Mouse (Mus musculus): Measurements from ENCODE around the gene Ncoa1. TPM values are rescaled to one million over a fixed set of nuclear protein-coding genes. Genes with fewer than 3 reads are reported as not detected.

Ncoa1 gene
- polyA plus RNA-seq, 1 experiment from 2014 or later: 9.2 TPM

- Histone ChIP-seq H3K9ac (ENCODE audit: low read length) (no peak overlapping the region), H3K36me3 (ENCODE audit: control insufficient read depth, insufficient read depth, low read length) (no peaks in the 10 kb centered on the region), H3K4me1 (replicated peaks; ENCODE audit: control insufficient read depth, insufficient read depth, low read length) (no peaks in the 10 kb centered on the region), H3K9me3 (ENCODE audit: control insufficient read depth, low read length) (no peaks in the 10 kb centered on the region), H3K4me2 (ENCODE audit: low read depth, low read length, severe bottlenecking) (no peak overlapping the region), H3K4me3 (ENCODE audit: low read depth, low read length) (no peak overlapping the region), H3K27me3 (ENCODE audit: control insufficient read depth, insufficient read depth, low read length) (no peaks in the 10 kb centered on the region), H3K27ac (ENCODE audit: low read depth, low read length) (no peak overlapping the region)
- ATAC-seq (replicated peaks; ENCODE audit: low FRiP score): no peak
- 77% methylated on average over 2 of the region's 2 CpGs for WGBS
- no peak for DNase-seq (ENCODE audit: low spot score)
These were observed 133.8 kb downstream of the Ncoa1 start for GRCm38 (mm10) chr12:4343216-4343615.

- WGBS: 57% methylated on average over 3 of the region's 3 CpGs
- Histone ChIP-seq H3K9me3 (ENCODE audit: control insufficient read depth, low read length) (no peaks in the 10 kb centered on the region), H3K9ac (ENCODE audit: low read length) (no peak overlapping the region), H3K4me2 (ENCODE audit: low read depth, low read length, severe bottlenecking) (no peak overlapping the region), H3K4me3 (ENCODE audit: low read depth, low read length) (no peak overlapping the region), H3K27me3 (ENCODE audit: control insufficient read depth, insufficient read depth, low read length) (no peaks in the 10 kb centered on the region), H3K36me3 (ENCODE audit: control insufficient read depth, insufficient read depth, low read length) (no peaks in the 10 kb centered on the region), H3K4me1 (replicated peaks; ENCODE audit: control insufficient read depth, insufficient read depth, low read length) (no peaks in the 10 kb centered on the region), H3K27ac (ENCODE audit: low read depth, low read length) (no peak overlapping the region)
- DNase-seq (ENCODE audit: low spot score) (no peak), ATAC-seq (replicated peaks; ENCODE audit: low FRiP score) (no peak)
These were observed 134.9 kb downstream of the Ncoa1 start for GRCm38 (mm10) chr12:4342087-4342486.

- Histone ChIP-seq H3K27ac (ENCODE audit: low read depth, low read length) (no peak overlapping the region), H3K9ac (ENCODE audit: low read length) (no peak overlapping the region), H3K4me1 (replicated peaks; ENCODE audit: control insufficient read depth, insufficient read depth, low read length) (no peaks in the 10 kb centered on the region), H3K4me3 (ENCODE audit: low read depth, low read length) (no peak overlapping the region), H3K9me3 (ENCODE audit: control insufficient read depth, low read length) (no peaks in the 10 kb centered on the region), H3K4me2 (ENCODE audit: low read depth, low read length, severe bottlenecking) (no peak overlapping the region), H3K27me3 (ENCODE audit: control insufficient read depth, insufficient read depth, low read length) (no peaks in the 10 kb centered on the region), H3K36me3 (ENCODE audit: control insufficient read depth, insufficient read depth, low read length) (no peaks in the 10 kb centered on the region)
- DNase-seq (ENCODE audit: low spot score) (no peak), ATAC-seq (replicated peaks; ENCODE audit: low FRiP score) (no peak)
- 78% methylated on average over 3 of the region's 3 CpGs for WGBS
These were observed 136.6 kb downstream of the Ncoa1 start for GRCm38 (mm10) chr12:4340325-4340924.

GRCm38 (mm10) chr12:4323604-4324003 is 153.4 kb downstream of the Ncoa1 start:
- ATAC-seq (replicated peaks; ENCODE audit: low FRiP score) (no peak), DNase-seq (ENCODE audit: low spot score) (no peak)
- H3K4me3 ChIP-seq (ENCODE audit: low read depth, low read length): no peak overlapping the region
- H3K9me3 ChIP-seq (ENCODE audit: control insufficient read depth, low read length): no peaks in the 10 kb centered on the region
- no peak overlapping the region for H3K27ac ChIP-seq (ENCODE audit: low read depth, low read length)
- H3K4me2 ChIP-seq (ENCODE audit: low read depth, low read length, severe bottlenecking): no peak overlapping the region
- no peak overlapping the region for H3K9ac ChIP-seq (ENCODE audit: low read length)
- WGBS: 78% methylated on average over 5 of the region's 5 CpGs
- H3K27me3 ChIP-seq (ENCODE audit: control insufficient read depth, insufficient read depth, low read length): no peaks in the 10 kb centered on the region
- H3K4me1 ChIP-seq (replicated peaks; ENCODE audit: control insufficient read depth, insufficient read depth, low read length): no peaks in the 10 kb centered on the region
- no peaks in the 10 kb centered on the region for H3K36me3 ChIP-seq (ENCODE audit: control insufficient read depth, insufficient read depth, low read length)

- Histone ChIP-seq H3K27me3 (ENCODE audit: control insufficient read depth, insufficient read depth, low read length) (no peaks in the 10 kb centered on the region), H3K9me3 (ENCODE audit: control insufficient read depth, low read length) (no peaks in the 10 kb centered on the region), H3K4me1 (replicated peaks; ENCODE audit: control insufficient read depth, insufficient read depth, low read length) (no peaks in the 10 kb centered on the region), H3K4me3 (ENCODE audit: low read depth, low read length) (no peak overlapping the region), H3K36me3 (ENCODE audit: control insufficient read depth, insufficient read depth, low read length) (no peaks in the 10 kb centered on the region), H3K9ac (ENCODE audit: low read length) (no peak overlapping the region), H3K4me2 (ENCODE audit: low read depth, low read length, severe bottlenecking) (no peak overlapping the region), H3K27ac (ENCODE audit: low read depth, low read length) (no peak overlapping the region)
- DNase-seq (ENCODE audit: low spot score) (no peak), ATAC-seq (replicated peaks; ENCODE audit: low FRiP score) (no peak)
- 22% methylated on average over 2 of the region's 2 CpGs for WGBS
These were observed 154.8 kb downstream of the Ncoa1 start for GRCm38 (mm10) chr12:4322227-4322626.

- Histone ChIP-seq H3K9me3 (ENCODE audit: control insufficient read depth, low read length) (no peaks in the 10 kb centered on the region), H3K4me3 (ENCODE audit: low read depth, low read length) (no peak overlapping the region), H3K36me3 (ENCODE audit: control insufficient read depth, insufficient read depth, low read length) (no peaks in the 10 kb centered on the region), H3K27ac (ENCODE audit: low read depth, low read length) (no peak overlapping the region), H3K27me3 (ENCODE audit: control insufficient read depth, insufficient read depth, low read length) (no peaks in the 10 kb centered on the region), H3K9ac (ENCODE audit: low read length) (no peak overlapping the region), H3K4me1 (replicated peaks; ENCODE audit: control insufficient read depth, insufficient read depth, low read length) (no peaks in the 10 kb centered on the region), H3K4me2 (ENCODE audit: low read depth, low read length, severe bottlenecking) (no peak overlapping the region)
- DNase-seq (ENCODE audit: low spot score) (no peak), ATAC-seq (replicated peaks; ENCODE audit: low FRiP score) (no peak)
These were observed 163.2 kb downstream of the Ncoa1 start for GRCm38 (mm10) chr12:4313824-4314223.

GRCm38 (mm10) chr12:4306712-4307313 is 170.2 kb downstream of the Ncoa1 start:
- H3K4me3 ChIP-seq (ENCODE audit: low read depth, low read length): no peak overlapping the region
- no peak for ATAC-seq (replicated peaks; ENCODE audit: low FRiP score)

GRCm38 (mm10) chr12:4299300-4299699 is 177.7 kb downstream of the Ncoa1 start:
- H3K4me2 ChIP-seq (ENCODE audit: low read depth, low read length, severe bottlenecking): no peak overlapping the region
- H3K36me3 ChIP-seq (ENCODE audit: control insufficient read depth, insufficient read depth, low read length): no peaks in the 10 kb centered on the region
- no peaks in the 10 kb centered on the region for H3K27me3 ChIP-seq (ENCODE audit: control insufficient read depth, insufficient read depth, low read length)
- H3K9me3 ChIP-seq (ENCODE audit: control insufficient read depth, low read length): no peaks in the 10 kb centered on the region
- WGBS: 87% methylated on average over 3 of the region's 3 CpGs
- H3K9ac ChIP-seq (ENCODE audit: low read length): no peak overlapping the region
- ATAC-seq (replicated peaks; ENCODE audit: low FRiP score) (no peak), DNase-seq (ENCODE audit: low spot score) (no peak)
- H3K27ac ChIP-seq (ENCODE audit: low read depth, low read length): no peak overlapping the region
- H3K4me3 ChIP-seq (ENCODE audit: low read depth, low read length): no peak overlapping the region
- no peaks in the 10 kb centered on the region for H3K4me1 ChIP-seq (replicated peaks; ENCODE audit: control insufficient read depth, insufficient read depth, low read length)

More at GRCm38 (mm10) chr12:4306712-4307313, 170.2 kb downstream of the Ncoa1 start:
- no peak for DNase-seq (ENCODE audit: low spot score)
- no peaks in the 10 kb centered on the region for H3K4me1 ChIP-seq (replicated peaks; ENCODE audit: control insufficient read depth, insufficient read depth, low read length)
- no peaks in the 10 kb centered on the region for H3K36me3 ChIP-seq (ENCODE audit: control insufficient read depth, insufficient read depth, low read length)
- H3K9ac ChIP-seq (ENCODE audit: low read length): no peak overlapping the region
- H3K4me2 ChIP-seq (ENCODE audit: low read depth, low read length, severe bottlenecking): no peak overlapping the region
- H3K27me3 ChIP-seq (ENCODE audit: control insufficient read depth, insufficient read depth, low read length): no peaks in the 10 kb centered on the region
- no peaks in the 10 kb centered on the region for H3K9me3 ChIP-seq (ENCODE audit: control insufficient read depth, low read length)
- WGBS: 96% methylated on average over 1 of the region's 1 CpGs
- H3K27ac ChIP-seq (ENCODE audit: low read depth, low read length): no peak overlapping the region

GRCm38 (mm10) chr12:4298626-4299025 is 178.4 kb downstream of the Ncoa1 start:
- no peak overlapping the region for H3K4me3 ChIP-seq (ENCODE audit: low read depth, low read length)
- no peaks in the 10 kb centered on the region for H3K4me1 ChIP-seq (replicated peaks; ENCODE audit: control insufficient read depth, insufficient read depth, low read length)
- no peak for DNase-seq (ENCODE audit: low spot score)
- no peak overlapping the region for H3K27ac ChIP-seq (ENCODE audit: low read depth, low read length)
- H3K27me3 ChIP-seq (ENCODE audit: control insufficient read depth, insufficient read depth, low read length): no peaks in the 10 kb centered on the region
- no peak overlapping the region for H3K4me2 ChIP-seq (ENCODE audit: low read depth, low read length, severe bottlenecking)
- ATAC-seq (replicated peaks; ENCODE audit: low FRiP score): no peak
- H3K36me3 ChIP-seq (ENCODE audit: control insufficient read depth, insufficient read depth, low read length): no peaks in the 10 kb centered on the region
- no peaks in the 10 kb centered on the region for H3K9me3 ChIP-seq (ENCODE audit: control insufficient read depth, low read length)
- H3K9ac ChIP-seq (ENCODE audit: low read length): no peak overlapping the region
- 90% methylated on average over 4 of the region's 4 CpGs for WGBS
